Mouse (Mus musculus): ENCODE measurements around the gene Bfsp2.
"Not testable (repeated sequence)": the region's sequence is repeated elsewhere in the genome, so short reads cannot be mapped to it uniquely, and the experiment has no call there.

Gene Bfsp2

DNA sequence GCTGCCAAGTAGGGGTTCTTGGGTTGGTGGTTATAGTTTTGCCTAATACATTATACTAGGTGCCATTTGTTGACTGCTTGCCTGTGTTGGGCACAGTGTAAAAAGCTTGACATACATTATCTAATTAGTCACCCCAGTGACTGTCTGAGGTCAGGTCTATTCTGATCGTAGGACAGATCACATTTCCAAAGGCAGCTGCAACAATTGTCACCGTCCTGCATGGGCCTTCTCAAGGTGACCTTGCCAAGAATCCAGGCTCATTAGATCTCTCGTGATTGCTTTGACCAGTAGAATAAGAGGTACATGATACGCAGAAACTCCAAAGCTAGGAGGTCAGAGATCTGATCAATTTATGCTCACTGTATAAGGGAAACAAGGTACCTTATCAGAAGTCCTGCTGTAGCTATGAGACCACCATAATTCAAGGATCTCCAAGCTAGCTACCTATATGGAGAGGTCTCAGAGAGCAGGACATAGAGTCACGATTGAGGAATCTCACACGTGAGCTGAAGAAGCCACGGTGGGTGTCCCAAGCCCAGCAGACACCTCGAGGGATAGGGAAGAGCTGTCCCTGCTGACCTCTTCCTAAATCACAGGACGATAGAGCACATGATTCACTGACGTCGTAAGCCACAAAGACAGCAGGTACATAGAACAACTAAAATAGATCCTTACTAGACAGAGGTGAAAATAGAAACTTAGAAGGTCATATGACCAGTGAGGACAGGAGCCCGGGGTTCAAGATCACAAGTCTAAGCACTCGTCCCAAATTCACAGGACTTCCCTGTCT is 49.6 kb downstream of the Bfsp2 start:
- DNase-seq (ENCODE audit: low spot score in 2 of 2): no peak

DNA sequence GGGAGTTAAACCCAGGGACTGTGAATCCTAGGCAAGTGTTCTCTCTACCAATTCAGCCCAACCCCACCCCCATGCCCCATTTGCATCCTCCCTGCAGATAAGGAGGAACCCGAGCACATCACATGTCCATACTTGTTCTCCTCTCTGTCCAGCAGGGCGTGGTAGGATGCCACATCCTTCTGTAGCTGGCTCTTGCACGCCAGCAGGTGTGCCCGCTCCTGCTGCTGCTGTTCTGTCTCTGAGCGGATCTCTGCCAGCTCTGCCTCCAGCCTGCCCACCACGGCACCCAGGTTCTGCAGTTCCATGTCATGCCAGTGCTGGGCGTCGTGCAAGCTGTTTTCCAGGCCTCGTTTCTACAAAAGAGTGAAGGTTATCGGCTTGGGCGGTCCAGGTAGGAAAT is 53.8 kb downstream of the Bfsp2 start:
- no peak for DNase-seq (ENCODE audit: low spot score in 2 of 2)

DNA sequence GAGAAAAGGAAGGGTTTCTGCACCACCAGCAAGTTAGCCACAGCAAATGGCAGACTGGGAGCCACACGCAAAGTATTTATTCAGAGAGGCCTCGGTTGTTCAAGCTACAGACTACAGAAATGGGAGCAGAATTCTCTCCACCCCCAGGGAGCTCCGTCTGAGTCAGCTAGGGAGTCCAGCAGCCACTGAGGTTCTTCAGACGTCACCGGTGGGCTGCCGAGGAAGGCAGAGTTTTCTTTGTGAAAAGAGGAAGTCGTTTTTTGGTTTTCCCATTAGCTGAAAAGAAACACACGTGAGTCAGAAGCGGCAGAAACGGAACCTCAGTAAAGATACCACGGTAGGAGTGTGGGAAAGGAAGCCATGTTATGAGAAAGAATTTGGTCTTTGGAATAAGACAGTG is 55.4 kb downstream of the Bfsp2 start:
- no peak for DNase-seq (ENCODE audit: low spot score in 2 of 2)

DNA sequence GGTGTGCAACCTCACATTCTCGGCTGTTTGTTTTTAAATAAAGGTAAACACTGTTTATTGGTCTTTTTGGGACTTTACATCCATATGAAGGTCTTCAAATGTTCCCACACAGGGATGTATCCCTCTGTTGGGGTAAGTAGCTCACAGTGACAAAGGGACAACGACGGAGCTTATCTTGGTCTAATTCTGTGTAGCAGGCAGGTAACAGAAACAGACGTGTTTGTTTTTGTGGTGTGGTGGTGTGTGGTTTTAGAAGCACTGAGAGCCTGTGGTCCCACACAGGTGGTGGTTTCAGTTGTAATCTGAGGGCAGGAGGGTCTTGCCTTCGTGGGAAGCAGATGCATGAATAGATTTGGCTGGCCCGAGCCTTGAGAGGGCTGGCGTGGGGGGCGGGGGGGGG is 56.3 kb downstream of the Bfsp2 start:
- DNase-seq (ENCODE audit: low spot score in 2 of 2): no peak

DNA sequence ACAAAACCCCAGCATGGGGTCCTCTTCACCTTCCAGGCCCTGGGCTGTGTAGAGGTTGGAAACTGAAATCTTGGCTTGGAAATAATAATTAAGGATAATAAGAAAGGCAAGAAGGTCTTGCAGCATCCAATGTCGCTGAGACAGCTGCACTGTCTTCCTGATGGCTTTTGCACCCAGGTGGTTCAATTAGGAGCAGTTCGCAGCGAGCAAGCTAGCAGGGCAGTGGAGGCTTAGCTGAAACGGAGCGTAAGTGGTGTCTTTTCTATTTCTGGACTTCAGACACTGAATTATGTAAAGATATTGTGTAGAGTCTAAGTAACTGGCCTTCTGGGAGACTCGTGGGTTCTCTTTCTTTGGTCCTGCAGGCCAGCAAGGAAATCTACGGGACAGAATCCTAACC is 56.8 kb downstream of the Bfsp2 start:
- DNase-seq (ENCODE audit: low spot score in 2 of 2): no peak

DNA sequence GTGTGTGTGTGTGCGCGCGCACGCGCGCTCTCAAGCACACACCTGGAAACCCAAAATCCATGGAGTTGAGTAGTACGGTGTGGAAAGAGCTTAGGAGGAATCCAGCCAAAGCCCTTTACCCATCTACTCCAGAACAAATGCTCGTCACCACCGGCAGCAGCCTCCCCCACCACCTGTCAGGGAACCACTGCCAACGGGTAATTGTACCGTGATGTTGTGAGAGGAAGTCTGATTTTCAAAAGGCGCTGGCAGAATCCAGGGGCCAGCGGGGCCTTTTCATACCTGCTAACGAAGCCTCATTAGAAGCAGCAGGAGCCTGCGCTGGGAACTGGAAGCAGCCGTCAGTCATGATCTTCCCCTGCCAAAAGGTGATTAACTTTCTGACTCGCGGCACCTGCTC is 57.4 kb downstream of the Bfsp2 start:
- no peak for DNase-seq (ENCODE audit: low spot score in 2 of 2)

DNA sequence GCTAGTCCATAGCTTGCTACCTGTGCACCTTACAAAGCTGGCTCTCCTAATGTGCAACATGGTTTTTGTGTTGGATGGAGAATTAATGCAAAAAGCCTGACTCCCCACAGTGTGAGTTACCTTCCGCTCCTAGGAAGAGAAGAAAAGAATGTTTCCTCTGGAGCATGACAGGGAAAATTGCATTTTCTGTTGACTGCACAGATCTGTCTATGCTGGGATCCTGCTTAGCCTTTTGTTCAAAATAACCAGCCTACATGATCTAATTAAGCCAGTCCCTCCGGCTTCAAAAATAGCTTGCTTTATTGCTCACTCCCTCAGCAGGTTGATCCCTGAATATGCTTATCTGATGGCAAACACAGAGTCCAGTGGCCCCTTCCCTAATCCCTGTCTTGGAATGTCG is 59.4 kb downstream of the Bfsp2 start:
- no peak for DNase-seq (ENCODE audit: low spot score in 2 of 2)

DNA sequence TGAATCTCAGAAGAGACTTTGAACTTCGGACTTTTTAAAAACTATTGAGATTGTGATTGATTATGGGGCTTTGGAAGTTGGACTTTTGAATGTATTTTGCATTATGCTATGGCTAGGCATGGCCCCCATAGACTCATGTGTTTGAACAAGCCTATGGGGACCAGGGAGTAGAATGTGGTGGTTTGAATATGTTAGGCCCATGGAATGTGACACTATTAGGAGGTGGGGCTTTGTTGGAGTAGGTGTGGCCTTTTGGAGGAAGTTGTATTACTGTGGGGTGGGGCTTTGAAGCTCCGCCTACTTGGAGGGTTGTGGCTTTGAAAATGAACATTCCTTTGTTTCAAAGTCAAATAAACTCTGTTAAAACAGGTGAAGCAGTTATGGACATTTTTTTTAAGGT is 61.4 kb downstream of the Bfsp2 start:
- DNase-seq (ENCODE audit: low spot score in 2 of 2): no peak

DNA sequence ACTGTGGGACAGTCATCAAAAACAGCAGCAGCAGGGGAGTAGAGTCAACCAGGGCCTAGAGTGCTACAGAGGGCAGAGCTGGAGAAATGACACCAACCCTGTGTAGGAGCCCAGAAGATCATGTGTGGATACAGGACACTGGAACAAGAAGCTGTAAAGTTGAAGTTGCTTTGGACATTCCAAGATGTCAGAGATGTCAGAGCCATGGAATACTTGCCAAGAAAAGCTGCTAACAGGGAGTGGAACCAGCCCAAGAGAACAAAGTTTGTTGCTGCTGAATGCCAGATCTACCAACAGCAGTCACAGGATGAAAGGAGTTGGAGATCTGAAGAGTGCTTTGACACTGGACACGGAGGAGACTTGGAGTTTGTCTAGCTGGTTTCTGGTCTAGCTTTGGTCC is 62.0 kb downstream of the Bfsp2 start:
- DNase-seq (ENCODE audit: low spot score in 2 of 2): not testable (repeated sequence)

DNA sequence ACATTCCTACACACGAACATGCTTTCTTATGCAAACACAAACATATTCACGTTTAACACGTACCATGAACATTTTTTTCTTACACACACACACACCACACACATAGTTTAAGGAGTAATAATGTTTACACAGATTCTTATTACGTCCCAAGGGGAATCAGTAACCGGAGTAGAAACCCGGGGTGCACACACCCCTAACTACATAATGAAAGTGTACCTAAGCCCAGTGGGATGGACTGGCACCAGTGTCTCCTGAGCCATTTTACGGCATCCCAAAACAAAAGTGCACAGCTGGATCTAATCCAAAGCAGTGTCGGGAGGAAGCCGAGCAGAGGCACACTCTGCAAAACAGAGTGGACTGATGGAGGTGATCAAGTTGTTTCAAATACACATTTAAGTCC is 66.8 kb downstream of the Bfsp2 start:
- DNase-seq (ENCODE audit: low spot score in 2 of 2): no peak

DNA sequence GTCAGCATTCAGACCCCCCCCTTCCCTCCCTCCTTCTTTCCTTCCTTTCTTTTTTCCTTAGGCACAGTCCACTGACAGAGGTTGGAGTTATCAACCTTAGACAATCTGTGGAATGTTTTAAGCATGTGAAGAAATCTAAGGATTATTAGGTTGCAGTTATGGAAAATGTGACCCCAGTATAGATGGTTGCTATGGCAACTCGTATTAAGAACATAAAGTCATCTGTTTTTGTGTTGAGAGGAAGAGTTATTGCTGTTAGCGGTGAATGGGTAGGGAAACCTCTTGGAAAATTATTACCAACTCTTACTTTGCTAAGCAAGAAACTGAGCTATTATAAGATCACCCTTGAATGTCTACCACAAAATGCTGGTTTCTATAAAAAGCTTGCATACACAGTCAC is 71.1 kb downstream of the Bfsp2 start:
- no peak for DNase-seq (ENCODE audit: low spot score in 2 of 2)

DNA sequence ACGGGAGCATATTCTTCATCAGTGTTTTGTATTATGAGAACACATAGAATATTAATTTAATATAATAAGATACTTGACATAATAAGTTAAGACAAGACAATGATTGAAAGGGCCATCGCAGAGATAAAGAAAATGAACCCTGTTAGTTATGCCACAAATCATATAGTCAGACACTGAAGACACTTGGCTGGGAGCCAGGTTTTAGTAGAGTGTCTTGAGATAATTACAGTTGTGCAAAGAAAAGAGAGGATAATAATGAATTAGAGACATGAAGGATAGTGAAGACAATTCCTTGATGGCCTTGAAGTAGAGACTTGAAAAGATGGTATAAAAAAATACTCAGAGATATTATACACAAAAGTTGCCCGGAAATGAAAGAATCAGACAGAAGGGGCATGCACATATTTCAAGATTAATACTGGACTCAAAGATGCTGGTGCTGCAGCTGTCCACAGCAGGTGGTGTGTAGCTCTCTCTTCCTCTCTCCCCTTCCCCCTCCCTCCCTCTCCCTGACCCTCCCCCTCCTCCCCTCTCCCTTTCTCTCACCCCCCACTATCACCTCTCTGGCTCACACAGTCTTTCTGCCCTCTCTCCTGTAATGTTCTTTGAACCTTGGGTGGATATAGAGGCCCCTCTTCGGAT is 72.0 kb downstream of the Bfsp2 start:
- no peak for DNase-seq (ENCODE audit: low spot score in 2 of 2)

DNA sequence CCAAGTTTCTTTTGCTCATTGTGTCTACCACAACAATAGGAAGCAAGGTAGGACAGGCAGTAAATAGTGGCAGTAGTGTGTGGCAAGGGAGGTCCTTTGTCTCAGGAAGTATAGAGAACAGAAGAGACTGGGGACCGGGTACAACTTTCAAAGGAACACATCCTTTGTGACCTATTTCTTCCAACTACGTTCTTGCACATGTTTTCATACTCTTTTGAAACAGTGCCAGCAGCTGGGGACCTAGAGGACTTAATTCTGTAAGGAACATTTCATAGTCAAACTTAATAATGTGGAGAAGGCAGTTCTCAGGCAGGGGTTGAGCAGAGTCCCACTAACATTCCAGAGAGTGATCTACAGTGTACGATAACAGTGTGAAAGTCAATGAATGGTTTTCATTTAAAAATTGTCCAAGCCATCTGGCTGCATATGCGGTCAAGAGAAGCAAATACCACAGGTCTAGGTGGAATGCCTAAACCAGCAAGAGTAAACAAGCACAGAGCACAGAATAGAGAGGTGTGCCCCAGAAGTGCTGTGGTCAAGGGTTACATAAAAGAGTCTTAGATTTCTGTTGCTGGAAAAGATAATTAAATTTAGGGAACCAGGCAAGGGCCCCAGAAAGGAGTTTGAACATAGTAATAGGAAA is 76.8 kb downstream of the Bfsp2 start:
- no peak for DNase-seq (ENCODE audit: low spot score in 2 of 2)

DNA sequence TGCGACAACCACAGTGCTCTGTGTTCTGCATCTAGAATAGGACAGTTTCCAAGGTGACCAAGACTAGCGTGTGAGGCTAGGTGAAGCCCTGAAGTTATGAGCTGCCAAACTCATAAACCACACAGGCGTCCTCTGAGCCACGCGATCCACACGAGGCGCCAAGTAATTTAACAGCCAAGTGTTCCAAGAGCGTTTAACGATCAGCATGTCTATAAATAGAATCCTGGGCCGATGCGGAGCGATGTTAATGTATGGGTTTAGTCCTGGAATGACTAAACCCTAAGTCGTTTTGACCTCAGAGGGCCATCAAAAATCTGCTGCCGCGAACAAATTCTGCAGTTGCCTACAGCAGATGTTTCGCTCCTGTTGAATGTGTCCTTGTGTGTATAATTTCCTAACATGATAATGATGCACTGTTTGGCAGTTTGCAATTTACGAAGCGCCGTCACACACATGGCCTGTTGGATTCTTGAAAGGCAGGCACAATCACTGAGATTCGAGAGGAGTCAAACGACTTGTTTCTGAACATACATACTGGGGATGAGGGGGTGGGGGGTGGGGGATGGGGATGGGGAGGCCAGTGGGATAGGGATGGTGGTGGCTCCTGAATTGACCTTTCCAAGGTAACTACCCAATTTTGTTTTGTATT is 81.6 kb downstream of the Bfsp2 start:
- no peak for DNase-seq (ENCODE audit: low spot score in 2 of 2)

DNA sequence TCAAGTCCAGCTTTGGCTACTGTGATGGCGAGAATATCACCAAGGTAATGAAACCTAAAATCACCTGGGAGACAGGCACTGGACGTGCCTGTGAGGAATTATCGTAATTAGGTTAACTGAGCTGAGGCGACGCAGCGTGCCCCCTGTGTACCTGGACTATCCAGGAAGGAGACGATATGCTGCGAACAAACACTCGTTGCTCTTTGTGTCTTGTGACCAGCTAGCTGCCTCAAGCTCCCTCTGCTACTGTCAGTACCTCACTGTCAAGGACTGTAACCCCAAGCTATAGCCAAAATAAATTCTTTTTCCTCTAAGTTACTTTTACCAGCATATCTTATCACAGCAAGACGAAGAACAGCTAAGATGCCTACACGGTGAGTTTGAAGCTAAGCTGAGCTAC is 87.0 kb downstream of the Bfsp2 start:
- no peak for DNase-seq (ENCODE audit: low spot score in 2 of 2)

DNA sequence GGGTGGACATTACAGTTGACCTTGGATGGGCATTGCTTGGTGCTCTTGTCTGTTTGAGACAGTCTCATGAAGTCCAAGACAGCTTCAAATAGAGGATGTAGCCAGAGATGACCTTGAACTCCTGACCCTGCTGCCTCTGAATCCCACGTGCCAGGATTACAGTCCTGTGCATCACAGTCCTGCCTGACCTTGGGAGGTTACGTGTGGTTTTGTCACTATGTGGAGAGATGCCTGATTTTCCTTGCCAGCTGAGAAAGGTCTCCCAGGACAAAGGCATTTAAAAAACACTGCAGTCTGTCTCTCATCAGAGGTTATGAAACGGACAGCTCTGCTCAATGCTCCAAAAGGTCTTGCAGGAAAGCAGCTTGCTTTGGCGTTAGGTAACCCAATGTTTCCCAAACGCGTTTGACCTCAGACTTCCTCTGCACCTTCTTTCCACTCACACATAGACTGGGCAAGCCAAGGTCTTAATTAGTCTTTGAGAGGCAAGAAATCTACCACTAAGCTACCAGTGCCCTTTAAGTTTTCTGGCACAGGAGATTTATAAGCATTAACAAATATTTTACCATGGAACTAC is 88.3 kb downstream of the Bfsp2 start:
- DNase-seq (ENCODE audit: low spot score in 2 of 2): no peak

DNA sequence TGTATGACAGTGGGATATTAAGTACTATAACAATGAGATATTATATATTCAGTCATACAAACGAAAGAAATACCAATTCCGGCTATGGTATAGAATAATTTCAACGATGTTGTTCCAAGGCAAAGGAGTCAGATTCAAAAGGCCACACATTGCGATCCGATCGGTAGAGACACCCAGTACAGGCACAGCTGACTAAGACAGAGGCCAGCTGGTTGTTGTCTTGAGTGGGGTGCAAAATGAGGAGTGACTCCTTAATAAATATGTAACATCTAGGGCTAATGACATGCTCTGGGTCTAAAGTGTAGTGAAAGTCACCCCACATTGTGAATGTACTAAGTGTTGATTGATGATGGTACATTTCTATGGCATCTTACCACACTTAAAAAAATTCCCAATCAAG is 91.0 kb downstream of the Bfsp2 start:
- no peak for DNase-seq (ENCODE audit: low spot score in 2 of 2)

DNA sequence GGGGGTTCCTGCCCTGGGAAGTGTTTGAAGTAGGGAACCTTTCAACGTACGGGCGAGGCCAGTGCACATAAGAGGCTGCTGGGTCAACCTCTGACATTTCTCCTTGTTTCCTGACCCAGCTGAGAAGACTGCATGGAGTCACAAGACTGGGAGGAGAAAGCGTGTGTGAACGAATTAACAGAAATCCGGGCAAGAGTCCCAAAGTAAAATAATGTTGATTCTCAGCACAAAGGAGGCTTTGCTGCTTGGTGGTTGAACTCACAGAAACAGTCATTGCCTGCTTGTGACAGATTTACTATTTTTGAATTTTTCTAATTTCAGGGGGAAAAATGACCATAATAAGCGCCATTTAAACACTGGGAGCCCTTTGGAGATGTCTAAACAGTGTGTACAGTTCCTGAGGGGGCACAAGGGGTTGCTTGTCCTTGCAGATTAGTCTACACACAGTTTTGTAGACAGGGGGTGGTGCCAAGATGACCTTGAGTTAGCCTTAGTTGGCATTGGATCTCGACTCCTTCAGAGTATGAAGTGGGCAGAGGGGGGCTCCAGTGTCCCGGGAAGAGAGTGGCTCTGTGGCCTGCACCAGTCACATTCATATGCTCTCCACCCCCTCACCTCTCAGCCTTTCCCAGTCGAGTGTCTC is 93.1 kb downstream of the Bfsp2 start:
- no peak for DNase-seq (ENCODE audit: low spot score in 2 of 2)

DNA sequence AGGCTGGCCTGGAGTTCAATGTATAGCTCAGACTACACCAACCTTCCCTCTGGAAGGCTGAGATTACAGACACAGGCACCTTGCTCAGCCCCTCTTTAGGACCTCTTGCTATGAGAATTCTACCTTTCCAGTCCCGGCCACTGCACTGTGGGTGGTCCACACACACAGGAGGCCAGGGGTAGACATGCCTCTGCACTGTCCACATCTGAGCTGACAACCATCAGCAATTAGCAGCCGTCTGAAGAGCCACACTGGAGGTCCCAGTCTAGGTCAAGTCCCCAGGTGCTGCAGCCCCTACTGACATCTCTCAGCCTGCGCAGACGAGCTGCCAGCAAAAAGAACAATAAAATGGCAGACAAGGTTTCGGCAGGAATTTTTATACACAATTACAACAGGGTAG is 93.6 kb downstream of the Bfsp2 start:
- DNase-seq (ENCODE audit: low spot score in 2 of 2): no peak

DNA sequence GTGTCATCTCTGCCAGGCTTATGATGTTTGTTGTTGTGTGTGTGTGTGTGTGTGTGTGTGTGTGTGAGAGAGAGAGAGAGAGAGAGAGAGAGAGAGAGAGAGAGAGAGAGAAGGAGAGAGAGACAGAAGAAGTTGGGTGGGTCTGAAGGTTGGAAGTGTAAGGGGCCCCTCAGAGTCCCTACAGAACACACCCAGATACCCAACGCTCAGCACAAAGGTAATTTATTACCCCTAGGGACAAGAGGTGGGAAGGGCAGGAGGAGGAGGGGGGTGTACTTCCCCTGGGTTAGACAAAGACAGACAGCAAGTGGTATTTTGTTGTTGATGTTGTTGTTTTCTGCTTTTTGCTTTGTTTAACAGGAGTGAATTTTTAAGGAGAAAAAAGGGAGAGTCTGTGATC is 94.6 kb downstream of the Bfsp2 start:
- no peak for DNase-seq (ENCODE audit: low spot score in 2 of 2)

DNA sequence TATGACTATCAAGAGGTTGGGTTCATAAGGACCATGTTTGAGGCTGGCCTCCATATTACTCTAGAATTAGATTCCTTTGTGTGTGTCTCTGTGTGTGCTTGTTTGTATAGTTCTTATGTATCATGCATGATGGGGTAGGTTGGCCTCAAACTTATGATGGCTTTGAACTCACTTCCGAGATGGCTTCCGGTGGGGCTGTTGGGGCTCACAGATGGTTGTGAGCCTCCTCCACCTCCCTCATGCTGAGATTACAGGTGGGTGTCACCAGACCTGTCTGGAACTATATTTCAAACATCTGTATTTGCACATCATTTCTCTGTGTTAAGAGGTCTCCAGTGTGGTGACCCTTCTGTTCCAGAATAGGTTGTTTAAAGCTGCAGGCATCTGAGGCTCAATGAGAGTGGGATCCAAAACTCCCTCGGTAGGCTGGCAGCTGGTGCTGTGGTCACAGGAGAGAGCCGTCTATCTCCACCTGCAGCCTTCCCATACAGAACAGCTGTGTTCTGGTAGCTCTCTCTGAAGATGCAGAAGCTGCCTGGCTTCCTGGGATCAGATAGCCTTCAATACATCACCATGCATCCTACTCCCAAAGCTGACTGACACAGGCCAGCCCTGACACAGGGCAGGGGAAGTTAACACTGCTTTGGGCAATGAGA is 96.0 kb downstream of the Bfsp2 start:
- no peak for DNase-seq (ENCODE audit: low spot score in 2 of 2)
